Mouse (Mus musculus) C2C12 (cell line): ENCODE data around the gene Xpnpep1. TPM values are rescaled to one million over a fixed set of nuclear protein-coding genes. Genes with fewer than 3 reads are reported as not detected.

Experiments used
- H3K27me3 ChIP-seq: one replicate; pipeline ENCODE4 v1.6.1; 2011; ENCODE audit not compliant: control insufficient read depth, insufficient read depth, insufficient read length
- H3K36me3 ChIP-seq: one replicate; pipeline ENCODE4 v1.6.1; 2011; ENCODE audit not compliant: control insufficient read depth, insufficient read depth
- H3K4me3 ChIP-seq: one replicate; pipeline ENCODE4 v1.5.1; 2011; ENCODE audit warnings: mild to moderate bottlenecking, control low read depth; ENCODE audit not compliant: poor library complexity, insufficient read depth, severe bottlenecking
- H3K79me2 ChIP-seq: one replicate; pipeline ENCODE4 v1.6.1; 2011; ENCODE audit not compliant: control insufficient read depth, insufficient read depth
- H3K79me3 ChIP-seq: one replicate; pipeline ENCODE4 v1.6.1; 2011; ENCODE audit warnings: low read depth, control low read depth
- H3ac ChIP-seq: one replicate; pipeline ENCODE3; 2011; ENCODE audit warnings: low read depth; ENCODE audit not compliant: control insufficient read depth, insufficient read length
- CEBPB ChIP-seq: IDR thresholded peaks from one replicate; pipeline ENCODE4 v1.6.1; 2011; ENCODE audit warnings: low read depth, mild to moderate bottlenecking, control low read depth, moderate library complexity
- CTCF ChIP-seq: IDR thresholded peaks from one replicate; pipeline ENCODE4 v1.5.1; 2011; ENCODE audit not compliant: control insufficient read depth, insufficient read depth, insufficient read length
- FOSL1 ChIP-seq: IDR thresholded peaks from one replicate; pipeline ENCODE4 v1.8.0; 2011; ENCODE audit warnings: mild to moderate bottlenecking, low read length; ENCODE audit not compliant: poor library complexity, insufficient read depth, severe bottlenecking
- MAX ChIP-seq: IDR thresholded peaks from one replicate; pipeline ENCODE4 v1.6.1; 2011; ENCODE audit warnings: mild to moderate bottlenecking, control low read depth
- MYOD1 ChIP-seq: IDR thresholded peaks from one replicate; pipeline ENCODE4 v1.6.1; 2011; ENCODE audit warnings: low read depth; ENCODE audit not compliant: control insufficient read depth, insufficient read length
- MYOG ChIP-seq: IDR thresholded peaks from one replicate; pipeline ENCODE4 v1.6.1; 2011; ENCODE audit not compliant: control insufficient read depth, insufficient read length; ENCODE audit errors: extremely low read depth
- USF1 ChIP-seq: IDR thresholded peaks from one replicate; pipeline ENCODE4 v1.6.1; 2011; ENCODE audit warnings: low read depth, mild to moderate bottlenecking, control low read depth, moderate library complexity
- polyA plus RNA-seq: library from polyadenylated mRNA; unstranded; fragments of >200 nt; fragmentation: generic; extraction: Trizol; gene quantifications from one replicate; pipeline ENCODE4 v1.2.1, GENCODE M21; 2012; ENCODE audit warnings: missing spikeins

Gene Xpnpep1
- polyA plus RNA-seq, 1 experiment, result 132 TPM

GRCm38 (mm10) chr19:53070870-53071269 lies 30.9 kb upstream of the Xpnpep1 start:
- TF ChIP-seq CTCF (no peak), USF1 (no peak), MYOD1 (no peak), MYOG (no peak), MAX (no peak), CEBPB (no peak), FOSL1 (no peak)

GRCm38 (mm10) chr19:53069451-53069850 lies 29.4 kb upstream of the Xpnpep1 start:
- H3K36me3 ChIP-seq, result no peaks in the 10 kb centered on the region
- no peaks in the 10 kb centered on the region for H3K27me3 ChIP-seq
- no peak overlapping the region for H3K4me3 ChIP-seq
- H3ac ChIP-seq, result no peak overlapping the region
- no peaks in the 10 kb centered on the region for H3K79me3 ChIP-seq
- TF ChIP-seq FOSL1 (no peak), MAX (no peak), MYOD1 (no peak), CEBPB (no peak), CTCF (no peak), MYOG (no peak), USF1 (no peak)
- H3K79me2 ChIP-seq, result no peaks in the 10 kb centered on the region

More at GRCm38 (mm10) chr19:53070870-53071269, 30.9 kb upstream of the Xpnpep1 start:
- Histone ChIP-seq H3K4me3 (no peak overlapping the region), H3K79me2 (no peaks in the 10 kb centered on the region), H3K79me3 (no peaks in the 10 kb centered on the region), H3K27me3 (no peaks in the 10 kb centered on the region), H3K36me3 (no peaks in the 10 kb centered on the region), H3ac (no peak overlapping the region)

- Histone ChIP-seq H3K36me3 (no peaks in the 10 kb centered on the region), H3K4me3 (no peak overlapping the region), H3K79me3 (no peaks in the 10 kb centered on the region), H3K27me3 (no peaks in the 10 kb centered on the region), H3K79me2 (no peaks in the 10 kb centered on the region), H3ac (no peak overlapping the region)
- peak; percentile 68 for TF ChIP-seq USF1
- no peak for TF ChIP-seq FOSL1
- peak; percentile 89 for TF ChIP-seq MYOD1
- TF ChIP-seq CEBPB, result no peak
- TF ChIP-seq MAX, result no peak
- TF ChIP-seq MYOG, result no peak
- TF ChIP-seq CTCF, result no peak
Measured at GRCm38 (mm10) chr19:53066934-53067333, 26.9 kb upstream of the Xpnpep1 start.

GRCm38 (mm10) chr19:53066531-53066930 lies 26.5 kb upstream of the Xpnpep1 start:
- Histone ChIP-seq H3ac (no peak overlapping the region), H3K36me3 (no peaks in the 10 kb centered on the region), H3K27me3 (no peaks in the 10 kb centered on the region), H3K4me3 (no peak overlapping the region), H3K79me2 (no peaks in the 10 kb centered on the region), H3K79me3 (no peaks in the 10 kb centered on the region)
- no peak for TF ChIP-seq USF1
- TF ChIP-seq MAX, result no peak
- TF ChIP-seq CTCF, result no peak
- TF ChIP-seq FOSL1, result no peak
- no peak for TF ChIP-seq MYOG
- no peak for TF ChIP-seq MYOD1
- no peak for TF ChIP-seq CEBPB

- H3K79me3 ChIP-seq, result no peaks in the 10 kb centered on the region
- H3K79me2 ChIP-seq, result no peaks in the 10 kb centered on the region
- H3K27me3 ChIP-seq, result no peaks in the 10 kb centered on the region
- TF ChIP-seq CEBPB, result no peak
- TF ChIP-seq CTCF, result no peak
- TF ChIP-seq MAX, result no peak
- no peak for TF ChIP-seq MYOD1
- no peak for TF ChIP-seq FOSL1
- no peak for TF ChIP-seq USF1
- TF ChIP-seq MYOG, result no peak
- H3K4me3 ChIP-seq, result no peak overlapping the region
- H3ac ChIP-seq, result no peak overlapping the region
- no peaks in the 10 kb centered on the region for H3K36me3 ChIP-seq
Measured at GRCm38 (mm10) chr19:53064972-53065361, 25.0 kb upstream of the Xpnpep1 start.

GRCm38 (mm10) chr19:53064292-53064971 lies 24.4 kb upstream of the Xpnpep1 start:
- no peaks in the 10 kb centered on the region for H3K27me3 ChIP-seq
- H3K79me3 ChIP-seq, result no peaks in the 10 kb centered on the region
- no peak for TF ChIP-seq CEBPB

More at GRCm38 (mm10) chr19:53064292-53064971, 24.4 kb upstream of the Xpnpep1 start:
- no peak overlapping the region for H3K4me3 ChIP-seq
- no peak overlapping the region for H3ac ChIP-seq
- no peaks in the 10 kb centered on the region for H3K79me2 ChIP-seq
- no peaks in the 10 kb centered on the region for H3K36me3 ChIP-seq
